Mouse (Mus musculus): ENCODE results near the gene Dchs2. TPM values are rescaled to one million over a fixed set of nuclear protein-coding genes. Genes with fewer than 3 reads are reported as not detected.
"Not testable (repeated sequence)": the region's sequence is repeated elsewhere in the genome, so short reads cannot be mapped to it uniquely, and the experiment has no call there.

The Dchs2 gene
- total RNA-seq (2021) = under 1 TPM; 0.37 to 0.66 TPM
- polyA plus RNA-seq (2012; rRNA removed) = 0.03 and 0.06 TPM in 2 replicates
- long read RNA-seq = 0 reads

DNA sequence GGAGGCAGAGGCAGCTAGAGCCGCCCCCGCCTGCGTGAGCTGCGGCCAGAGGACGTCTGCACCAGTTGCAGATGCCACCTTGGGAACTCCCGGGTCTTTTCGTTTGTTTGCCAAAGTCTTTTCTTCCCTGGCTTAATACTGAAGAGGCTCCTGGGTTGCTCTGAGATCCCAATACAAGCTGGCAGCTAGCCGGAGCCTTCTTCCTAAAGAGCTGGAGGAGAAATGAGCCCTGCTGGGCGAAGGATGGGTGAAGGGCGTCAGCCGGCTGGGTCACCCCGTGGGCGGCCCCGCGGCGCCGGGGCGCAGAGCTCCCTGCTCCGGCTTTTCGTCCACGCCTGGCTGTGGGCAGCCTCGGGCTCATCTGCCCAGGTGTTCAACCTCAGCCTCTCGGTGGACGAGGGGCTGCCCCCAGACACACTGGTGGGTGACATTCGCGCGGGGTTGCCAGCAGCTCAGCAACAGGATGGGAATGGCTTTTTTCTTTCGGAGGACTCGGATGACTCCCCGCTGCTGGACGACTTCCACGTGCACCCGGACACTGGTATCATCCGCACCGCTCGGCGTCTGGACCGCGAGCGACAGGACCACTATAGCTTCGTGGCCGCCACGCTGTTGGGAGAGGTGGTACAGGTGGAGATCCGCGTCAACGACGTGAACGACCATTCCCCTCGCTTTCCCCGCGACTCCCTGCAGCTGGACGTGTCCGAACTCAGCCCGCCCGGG, at the start of gene Dchs2:
Gene Dchs2 (plus strand): TSS at position 223 of the 723 bp plus-strand sequence.
- peak; percentile 28 for DNase-seq

GRCm38 (mm10) chr3:83080567-83081055, 47.1 kb upstream of the Dchs2 start:
- DNase-seq = peak; percentile 45

GRCm38 (mm10) chr3:83097586-83097985, 30.2 kb upstream of the Dchs2 start:
- no peak for DNase-seq

GRCm38 (mm10) chr3:83098546-83099034, 29.2 kb upstream of the Dchs2 start:
- DNase-seq = peak; percentile 23

GRCm38 (mm10) chr3:83099139-83099538, 28.6 kb upstream of the Dchs2 start:
- no peak for DNase-seq

DNA sequence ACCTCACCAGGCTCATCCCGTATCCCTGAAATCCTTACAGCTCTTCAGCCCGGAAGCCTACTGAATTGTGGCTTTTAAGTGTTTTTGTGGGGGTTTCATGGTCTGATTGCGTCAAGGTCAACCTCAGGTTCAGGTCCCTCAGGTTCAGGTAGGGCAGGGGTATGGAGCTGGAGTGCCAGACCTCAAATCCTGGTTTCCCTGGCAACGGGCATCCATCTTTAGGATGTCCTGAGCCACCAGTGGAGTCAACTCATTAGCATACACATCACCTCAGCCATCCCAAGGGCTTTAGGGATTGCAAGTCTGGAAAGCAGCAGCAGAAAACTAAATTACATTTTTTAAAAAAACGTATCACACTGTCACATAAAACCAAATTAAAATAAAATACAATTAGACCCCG, 28.1 kb upstream of the Dchs2 start:
- no peak for DNase-seq

DNA sequence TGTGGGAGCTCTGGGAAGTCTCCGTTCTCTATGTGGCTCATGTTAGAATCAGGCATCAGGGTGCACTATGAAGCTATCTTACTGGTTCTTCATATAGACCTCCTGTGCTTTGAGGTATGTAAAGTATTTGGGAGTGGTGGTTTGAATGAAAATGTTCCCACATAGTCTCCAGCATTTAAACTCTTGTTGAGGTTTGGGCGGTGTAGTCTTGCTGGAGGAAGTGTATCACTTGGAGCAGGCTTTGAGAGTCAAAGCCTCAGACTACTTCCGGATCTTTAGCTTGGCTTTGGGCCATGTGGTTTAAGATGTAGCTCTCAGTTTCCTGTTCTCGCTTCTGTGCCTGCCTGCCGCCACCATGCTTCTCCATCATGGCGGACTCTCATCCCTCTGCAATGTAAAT, 25.5 kb upstream of the Dchs2 start:
- DNase-seq = no peak

DNA sequence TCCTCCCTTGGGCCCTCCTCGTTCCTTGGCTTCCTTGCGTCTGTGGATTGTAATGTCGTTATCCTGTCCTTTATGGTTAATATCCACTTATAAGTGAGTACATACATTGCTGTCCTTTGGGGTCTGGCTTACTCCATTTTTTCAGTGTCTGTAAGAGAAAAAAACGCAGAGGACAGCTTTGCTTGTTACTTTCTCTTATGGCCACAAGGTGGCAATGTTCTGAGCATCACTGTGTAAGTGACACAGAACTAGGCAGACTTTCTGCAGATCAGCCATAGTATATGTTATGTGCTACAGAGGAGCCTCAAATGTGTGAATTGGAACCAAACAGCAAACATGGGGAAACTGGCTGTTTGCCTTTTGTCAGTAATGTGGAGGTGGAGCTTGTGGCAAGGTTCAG, 17.6 kb upstream of the Dchs2 start:
- peak; percentile 7 for DNase-seq

- DNase-seq = no peak
These were observed 16.1 kb upstream of the Dchs2 start for GRCm38 (mm10) chr3:83111485-83112261.

- DNase-seq = no peak
These were observed 14.9 kb upstream of the Dchs2 start for GRCm38 (mm10) chr3:83112869-83113268.

DNA sequence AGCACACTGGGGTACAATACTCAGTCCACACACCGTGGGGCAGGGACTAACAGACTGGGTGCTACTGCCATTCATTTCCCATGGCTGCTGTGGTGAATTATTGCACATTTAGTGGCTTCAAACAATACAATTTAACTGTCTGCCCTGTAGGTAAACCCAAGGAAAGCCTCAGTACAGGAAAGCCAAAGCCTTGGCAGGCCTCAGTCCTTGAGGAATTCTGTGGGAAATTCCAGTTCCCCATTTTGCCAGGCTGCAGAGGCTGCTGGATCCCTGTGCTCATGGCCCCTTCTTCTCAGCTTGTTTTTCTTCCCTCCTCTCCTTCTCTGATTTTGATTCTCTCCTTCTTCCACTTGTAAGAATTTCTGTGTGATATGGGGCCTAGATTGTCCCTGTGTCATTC, 12.8 kb upstream of the Dchs2 start:
- DNase-seq = no peak

DNA sequence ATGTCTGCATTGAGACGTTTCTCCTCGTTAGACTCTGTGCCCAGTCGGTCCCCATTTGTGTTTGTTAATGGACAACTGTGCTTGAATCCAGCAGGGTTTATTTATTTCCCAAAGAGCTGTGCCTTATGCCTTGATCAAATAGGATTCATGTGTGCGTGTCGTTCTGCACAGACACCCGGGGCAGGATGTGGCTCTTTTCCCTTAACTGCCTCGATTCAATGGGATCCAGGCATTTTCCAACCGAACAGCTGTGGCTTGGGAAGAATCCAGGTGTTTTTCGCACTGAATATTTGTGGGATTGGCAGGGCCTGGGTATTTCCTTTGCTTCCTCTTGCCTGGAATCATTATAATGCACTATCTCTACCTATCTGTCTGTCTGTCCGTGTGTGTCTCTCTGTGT, 10.2 kb upstream of the Dchs2 start:
- DNase-seq = no peak

DNA sequence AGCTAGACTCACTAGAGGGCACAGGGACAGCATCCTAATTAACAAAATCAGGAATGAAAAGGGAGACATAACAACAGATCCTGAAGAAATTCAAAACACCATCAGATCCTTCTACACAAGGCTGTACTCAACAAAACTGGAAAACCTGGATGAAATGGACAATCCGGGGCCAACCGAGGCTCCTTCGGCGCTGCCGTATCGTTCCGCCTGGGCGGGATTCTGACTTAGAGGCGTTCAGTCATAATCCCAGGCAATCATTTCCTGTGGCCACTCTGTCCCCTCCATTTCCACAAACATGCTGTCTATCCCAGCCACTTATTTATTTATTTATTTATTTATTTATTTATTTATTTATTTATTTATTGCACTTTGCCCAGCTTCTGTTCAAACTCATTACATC, 3.8 kb upstream of the Dchs2 start:
- not testable (repeated sequence) for DNase-seq

GRCm38 (mm10) chr3:83127088-83127725, 541 bp upstream of the Dchs2 start:
- DNase-seq = peak; percentile 8

- DNase-seq = peak; percentile 45
These were observed 738 bp downstream of the Dchs2 start for GRCm38 (mm10) chr3:83128449-83128922.

DNA sequence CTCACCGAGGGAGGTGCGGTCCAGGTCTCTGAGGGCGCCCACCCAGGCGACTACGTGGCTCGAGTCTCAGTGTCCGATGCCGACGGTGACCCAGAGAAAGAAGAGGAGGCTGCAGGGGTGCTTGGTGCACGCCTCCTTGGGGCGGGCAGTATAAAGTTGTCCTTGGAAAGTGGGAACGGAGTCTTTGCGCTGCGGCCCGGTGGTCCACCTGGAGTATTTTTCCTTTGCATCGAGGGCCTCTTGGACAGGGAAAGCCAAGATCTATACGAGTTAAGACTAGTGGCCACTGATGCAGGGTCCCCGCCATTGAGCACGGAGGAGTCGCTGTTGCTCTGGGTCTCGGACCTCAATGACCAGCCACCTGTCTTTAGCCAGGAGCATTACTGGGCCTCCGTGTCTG, 1.4 kb downstream of the Dchs2 start:
- DNase-seq = no peak

- no peak for DNase-seq
These were observed 8.7 kb downstream of the Dchs2 start for GRCm38 (mm10) chr3:83136413-83136812.

GRCm38 (mm10) chr3:83138820-83139219, 11.1 kb downstream of the Dchs2 start:
- DNase-seq = no peak

- DNase-seq = no peak
These were observed 17.9 kb downstream of the Dchs2 start for GRCm38 (mm10) chr3:83145610-83146009.

GRCm38 (mm10) chr3:83147273-83148054, 19.7 kb downstream of the Dchs2 start:
- DNase-seq = no peak

DNA sequence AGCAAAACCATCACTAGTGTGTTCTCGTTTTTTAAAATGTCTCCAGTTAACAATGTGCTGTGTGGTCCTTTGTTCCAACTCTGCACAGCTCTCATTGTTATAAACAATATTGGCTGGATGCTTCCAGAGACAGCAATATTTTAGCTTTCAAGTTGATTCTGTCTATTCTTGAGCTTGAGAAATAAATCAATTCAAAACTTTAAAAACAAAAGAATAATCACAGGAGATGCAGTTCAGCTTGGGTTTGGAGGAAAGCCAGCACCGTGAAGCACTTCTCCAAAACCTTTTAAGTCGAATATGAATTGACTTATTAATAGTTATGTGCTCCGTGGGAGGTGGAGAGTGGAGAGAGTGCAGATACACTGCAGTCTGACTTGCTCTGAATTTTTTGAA, 20.3 kb downstream of the Dchs2 start:
- DNase-seq = no peak

GRCm38 (mm10) chr3:83148508-83148907, 20.8 kb downstream of the Dchs2 start:
- no peak for DNase-seq

Measured in adrenal gland, adult 2 months (tissue).